9 mouse cellular contexts compared by ENCODE assay signal in genomic region chr7:63758240-63758826, GRCm38 (mm10).
A peak's percentile ranks its signal among the peaks of the same experiment; 100 is the strongest.
DNase-seq lines count a peak whose midpoint lies in the region; ATAC-seq lines count a peak whose summit lies in the region.
"Had no signal": no experiment of that assay in that cellular context is flagged by ENCODE, and none has a peak within 500 bp of the region (broad histone marks: within the 10 kb centered on the region; RNA-seq: fewer than 3 reads in every experiment).

No protein-coding gene starts in this region.

- no peaks in the 10 kb centered on the region for H3K36me3 ChIP-seq in hindbrain, embryonic 10.5 days
- no peaks in the 10 kb centered on the region for H3K36me3 ChIP-seq in midbrain, embryonic 12.5 days

- peak overlapping the region; percentile 54 for H3K4me3 ChIP-seq in hindbrain, embryonic 10.5 days
- peak overlapping the region; percentile 48 for H3K4me3 ChIP-seq in midbrain, embryonic 12.5 days

- peaks cover 95% of the 10 kb centered on the region for H3K27me3 ChIP-seq in hindbrain, embryonic 10.5 days (ENCODE audit: insufficient read depth, poor library complexity, severe bottlenecking)
- peaks cover 86% of the 10 kb centered on the region for H3K27me3 ChIP-seq in midbrain, embryonic 12.5 days
- H3K27me3 ChIP-seq: CH12.LX had no signal

- WGBS in hindbrain, embryonic 10.5 days, result under 1% methylated on average over 97 of the region's 97 CpGs
- WGBS in midbrain, embryonic 12.5 days, result under 1% methylated on average over 90 of the region's 97 CpGs

- peak overlapping the region; percentile 68 for H3K4me2 ChIP-seq in midbrain, embryonic 12.5 days (replicated peaks)

- peaks cover 39% of the 10 kb centered on the region for H3K4me1 ChIP-seq in hindbrain, embryonic 10.5 days (replicated peaks)
- H3K4me1 ChIP-seq in midbrain, embryonic 12.5 days, result peaks cover 37% of the 10 kb centered on the region

- H3K9me3 ChIP-seq in hindbrain, embryonic 10.5 days, result no peaks in the 10 kb centered on the region
- no peaks in the 10 kb centered on the region for H3K9me3 ChIP-seq in midbrain, embryonic 12.5 days

- 0 out of 2 replicates have a peak overlapping the region, but pooled peaks have one; percentile 34 for H3K9ac ChIP-seq in midbrain, embryonic 12.5 days (replicated peaks)

- peak; percentile 55 to 69 for DNase-seq in cerebellum, postnatal 25 days
- DNase-seq in cerebellum, adult 11 months, result no peak
- peak; percentile 47 for DNase-seq in right cerebral cortex, postnatal 14 days
- DNase-seq in right cerebral cortex, postnatal 36 days (ENCODE audit: low spot score in 2 of 2), result no peak
- DNase-seq in hindbrain, embryonic 10.5 days (ENCODE audit: low spot score), result peak; percentile 47
- no peak for DNase-seq in spleen, adult 18-20 months
- DNase-seq in cerebellum, adult 9-11 months, result no peak

- 0 out of 2 replicates have a peak, but pooled peaks have one; percentile 28 for ATAC-seq in midbrain, embryonic 12.5 days (ENCODE audit: low FRiP score, low read depth)

- no peak overlapping the region for H3K27ac ChIP-seq in hindbrain, embryonic 10.5 days
- no peak overlapping the region for H3K27ac ChIP-seq in midbrain, embryonic 12.5 days (replicated peaks)

Comparison
In these comparisons a context has a peak if more than half of its experiments do, and no peak if none do; other contexts are left out.
1. DNase-seq: peak in cerebellum, postnatal 25 days (2 of 2), right cerebral cortex, postnatal 14 days (single experiment) and hindbrain, embryonic 10.5 days (single experiment); none in cerebellum, adult 11 months (single experiment), right cerebral cortex, postnatal 36 days (0 of 2), spleen, adult 18-20 months (0 of 2) and cerebellum, adult 9-11 months (single experiment).